In genomic region chr16:32659385-32659784, GRCm38 (mm10) we compare ENCODE assay signal across 7 mouse cellular contexts. TPM values are rescaled to one million over a fixed set of nuclear protein-coding genes. Genes with fewer than 3 reads are reported as not detected.
DNase-seq lines count a peak whose midpoint lies in the region; ATAC-seq and TF ChIP-seq lines count a peak whose summit lies in the region.

No protein-coding gene starts in this region.

- H3K27me3 ChIP-seq in lung, embryonic 16.5 days (ENCODE audit: control insufficient read depth, insufficient read depth, low read depth, low read length) = no peaks in the 10 kb centered on the region

- intact Hi-C loops in heart, postnatal 14 days (cut with DNase I) = loop anchor here (1.0 kb wide), 2 partner anchors 14 to 23 kb away; no protein-coding TSS in a partner anchor

- no peak for TF ChIP-seq POLR2A in embryonic fibroblast, embryonic 13.5 days (IDR thresholded peaks at IDR 0.05; ENCODE audit: low read depth, low read length)

- no peaks in the 10 kb centered on the region for H3K9me3 ChIP-seq in lung, embryonic 16.5 days (ENCODE audit: control insufficient read depth, low read length)

- 18% methylated on average over 8 of the region's 8 CpGs for WGBS in large intestine, adult 2 months
- WGBS in lung, embryonic 16.5 days = 10% methylated on average over 8 of the region's 8 CpGs

- TF ChIP-seq CTCF in embryonic fibroblast, embryonic 13.5 days (IDR thresholded peaks at IDR 0.05; ENCODE audit: borderline replicate concordance, insufficient read depth, low read length) = peak; percentile 65; the same call in 1 of the 2 replicates

- peak overlapping the region; percentile 60 for H3K9ac ChIP-seq in lung, embryonic 16.5 days (ENCODE audit: low read length)

- H3K27ac ChIP-seq in embryonic fibroblast, embryonic 13.5 days (ENCODE audit: insufficient read depth, low read length) = peak overlapping the region; percentile 91
- H3K27ac ChIP-seq in lung, embryonic 16.5 days (ENCODE audit: low read length) = peak overlapping the region; percentile 98

- peak overlapping the region; percentile 36 for H3K4me3 ChIP-seq in embryonic fibroblast, embryonic 13.5 days (ENCODE audit: insufficient read depth, low read length)
- peak overlapping the region; percentile 35 for H3K4me3 ChIP-seq in lung, embryonic 16.5 days (ENCODE audit: low read length)

- no peak for ATAC-seq in lung, embryonic 16.5 days (ENCODE audit: low read depth)

- H3K4me1 ChIP-seq in embryonic fibroblast, embryonic 13.5 days (ENCODE audit: control insufficient read depth, insufficient read depth, low read length) = peaks cover 19% of the 10 kb centered on the region; the same call in 1 of the 2 replicates
- H3K4me1 ChIP-seq in lung, embryonic 16.5 days (replicated peaks; ENCODE audit: control insufficient read depth, insufficient read depth, low read length) = peaks cover 80% of the 10 kb centered on the region

- DNase-seq in NIH3T3 (ENCODE audit: low read depth) = peak; percentile 94
- DNase-seq in brain, adult 2 months (ENCODE audit: low read depth, low spot score) = peak; percentile 92
- peak; percentile 71 to 85 for DNase-seq in heart, postnatal 14 days
- peak; percentile 75 for DNase-seq in large intestine, adult 2 months (ENCODE audit: low read depth, low spot score)
- peak; percentile 70 to 77 for DNase-seq in right cerebral cortex, postnatal 10 days (ENCODE audit: low spot score in 2 of 2)

- H3K36me3 ChIP-seq in lung, embryonic 16.5 days (ENCODE audit: control insufficient read depth, insufficient read depth, low read length) = no peaks in the 10 kb centered on the region

- peak overlapping the region; percentile 55 for H3K4me2 ChIP-seq in lung, embryonic 16.5 days (ENCODE audit: low read depth, low read length)

RNA-seq across cellular contexts. Expression of gene Tnk2, which starts 15.7 kb away (rescaled TPM):
- polyA plus RNA-seq in embryonic fibroblast, embryonic 13.5 days (2011; ENCODE audit: insufficient read length, low read depth, missing spikeins) = 92.4 and 144 TPM in 2 replicates
- total RNA-seq in heart, postnatal 14 days (2021) = 10 to 100 TPM; 24.1 to 26.7 TPM
- 38.2 and 53.6 TPM in 2 replicates for polyA plus RNA-seq in large intestine, adult 2 months (2012; rRNA removed)
- polyA plus RNA-seq in lung, embryonic 16.5 days (2015; fragmentation: Nextera tagmentation; extraction: Ambion mirVana) = 15.4 and 18.0 TPM in 2 replicates

RNA-seq across cellular contexts. Expression of gene Tfrc, which starts 50.7 kb away (rescaled TPM):
- polyA plus RNA-seq in embryonic fibroblast, embryonic 13.5 days (2011; ENCODE audit: insufficient read length, low read depth, missing spikeins) = 38.0 and 44.5 TPM in 2 replicates
- 100 to 1,000 TPM; 273 to 386 TPM for total RNA-seq in heart, postnatal 14 days (2021)
- 21.1 and 22.8 TPM in 2 replicates for polyA plus RNA-seq in large intestine, adult 2 months (2012; rRNA removed)
- polyA plus RNA-seq in lung, embryonic 16.5 days (2015; fragmentation: Nextera tagmentation; extraction: Ambion mirVana) = 57.3 and 58.4 TPM in 2 replicates
